Mouse (Mus musculus) CD4-positive, CD25-positive, alpha-beta regulatory T cell, adult 2 months (primary cell): Measurements from ENCODE around the gene Ciz1.

ENCODE experiments used
- DNase-seq: peaks from one replicate; pipeline ENCODE4 v3.0.0-alpha.2; 2012; ENCODE audit warnings: low read depth, low spot score

Ciz1 gene

GRCm38 (mm10) chr2:32376963-32377362 is 24.8 kb downstream of the Ciz1 start:
- no peak for DNase-seq

- DNase-seq, result no peak
These were observed 27.9 kb downstream of the Ciz1 start for GRCm38 (mm10) chr2:32380001-32380500.

GRCm38 (mm10) chr2:32381141-32381774 is 29.1 kb downstream of the Ciz1 start:
- DNase-seq, result no peak

- peak; percentile 98 for DNase-seq
These were observed 29.7 kb downstream of the Ciz1 start, which contains the start of gene 1110008P14Rik for GRCm38 (mm10) chr2:32381775-32382223. Gene 1110008P14Rik (minus strand): TSS chr2:32381938.

GRCm38 (mm10) chr2:32382689-32383088 is 30.6 kb downstream of the Ciz1 start:
- no peak for DNase-seq

- no peak for DNase-seq
These were observed 35.8 kb downstream of the Ciz1 start, which contains the start of gene Lcn2 for GRCm38 (mm10) chr2:32387706-32388490. Gene Lcn2 (minus strand): TSS chr2:32388252.

GRCm38 (mm10) chr2:32389157-32389556 is 37.0 kb downstream of the Ciz1 start:
- DNase-seq, result no peak

GRCm38 (mm10) chr2:32390871-32391270 is 38.7 kb downstream of the Ciz1 start:
- no peak for DNase-seq

- no peak for DNase-seq
These were observed 39.9 kb downstream of the Ciz1 start for GRCm38 (mm10) chr2:32392063-32392462.

GRCm38 (mm10) chr2:32394973-32395372 is 42.8 kb downstream of the Ciz1 start:
- DNase-seq, result peak; percentile 35

GRCm38 (mm10) chr2:32395484-32395945 is 43.4 kb downstream of the Ciz1 start, which contains the start of gene Ptges2:
Gene Ptges2 (plus strand): TSS chr2:32395896.
- peak; percentile 91 for DNase-seq

GRCm38 (mm10) chr2:32395946-32396621 is 44.0 kb downstream of the Ciz1 start:
- DNase-seq, result peak; percentile 92

GRCm38 (mm10) chr2:32396695-32397094 is 44.6 kb downstream of the Ciz1 start:
- DNase-seq, result no peak

- DNase-seq, result peak; percentile 99
These were observed 52.5 kb downstream of the Ciz1 start for GRCm38 (mm10) chr2:32404663-32405062.

- no peak for DNase-seq
These were observed 55.2 kb downstream of the Ciz1 start for GRCm38 (mm10) chr2:32407144-32407824.

GRCm38 (mm10) chr2:32408429-32409424 is 56.6 kb downstream of the Ciz1 start:
- no peak for DNase-seq

- no peak for DNase-seq
These were observed 59.3 kb downstream of the Ciz1 start for GRCm38 (mm10) chr2:32411407-32411806.

- no peak for DNase-seq
These were observed 60.8 kb downstream of the Ciz1 start for GRCm38 (mm10) chr2:32412742-32413531.

- no peak for DNase-seq
These were observed 61.8 kb downstream of the Ciz1 start for GRCm38 (mm10) chr2:32413936-32414335.
